Mouse (Mus musculus): ENCODE results near the gene 1110017D15Rik.

1110017D15Rik gene

DNA sequence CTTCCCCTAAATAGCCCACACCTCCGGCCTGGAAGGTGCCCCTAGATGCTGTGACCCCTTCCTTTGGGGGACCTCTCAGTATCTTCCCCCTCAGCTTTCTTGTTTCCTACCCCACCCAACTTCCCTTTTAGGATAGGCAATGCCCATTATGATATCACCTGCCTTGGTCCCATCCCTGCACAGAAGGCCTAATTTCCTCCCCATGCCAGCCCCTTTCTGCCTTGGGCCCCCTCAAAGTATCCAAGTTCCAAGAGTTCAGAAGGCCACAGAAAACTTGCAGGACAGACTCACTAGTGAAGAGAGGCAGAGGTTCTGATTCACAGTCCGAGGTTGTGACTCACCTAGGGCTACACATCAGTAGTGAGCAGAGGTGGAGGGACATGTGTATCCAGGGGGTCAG is at the start of gene 1110017D15Rik:
1110017D15Rik (minus strand) TSS at position 101 of the 400 bp plus-strand sequence.
- in situ Hi-C loops (cut with MboI, MseI): no loop called here

DNA sequence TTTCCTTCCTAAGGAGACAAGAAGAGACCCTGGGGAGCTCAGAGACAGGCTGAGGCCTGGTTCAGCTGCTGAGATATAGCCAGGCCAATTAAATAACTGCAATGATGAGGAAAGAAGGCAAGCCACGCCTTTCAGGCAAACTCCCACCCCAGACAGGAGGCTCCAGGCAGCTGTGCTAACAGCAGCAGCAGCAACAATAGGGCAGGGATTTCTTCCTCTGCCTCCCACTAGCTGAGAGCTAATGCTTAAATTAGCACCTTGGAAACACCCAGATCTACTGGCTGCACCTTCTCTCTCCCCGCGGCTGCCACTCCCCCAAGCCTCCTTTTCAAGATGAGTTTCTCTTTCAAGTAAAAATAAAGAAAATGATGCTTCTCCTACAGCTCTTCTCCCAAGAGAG is 49.0 kb upstream of the 1110017D15Rik start:
- in situ Hi-C loops (cut with MboI, MseI): loop anchor here (5.0 kb wide), 3 partner anchors 54 to 864 kb away; partner anchors contain the start of gene Aptx (in 1 of the 2)

DNA sequence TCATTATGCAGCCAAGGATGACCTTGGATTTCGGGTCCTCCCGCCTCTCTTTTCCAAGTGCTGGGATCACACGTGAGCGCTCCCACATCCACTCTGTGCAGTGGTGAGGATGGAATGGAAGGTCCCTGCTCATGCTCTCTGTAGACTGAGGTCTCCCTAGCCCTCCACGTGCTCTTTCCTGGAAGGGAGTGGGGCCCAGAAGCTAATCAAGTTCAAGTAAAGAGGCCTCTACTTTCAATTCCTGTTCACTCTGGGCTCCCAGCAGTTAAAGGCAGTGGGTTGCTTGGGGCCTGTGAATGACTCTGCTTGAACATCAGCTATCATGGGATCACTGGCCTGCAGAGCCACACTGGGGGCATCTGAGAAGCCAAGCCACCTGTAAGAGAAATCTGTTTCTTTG is 46.2 kb upstream of the 1110017D15Rik start:
- in situ Hi-C loops (cut with MboI, MseI): no loop called here

DNA sequence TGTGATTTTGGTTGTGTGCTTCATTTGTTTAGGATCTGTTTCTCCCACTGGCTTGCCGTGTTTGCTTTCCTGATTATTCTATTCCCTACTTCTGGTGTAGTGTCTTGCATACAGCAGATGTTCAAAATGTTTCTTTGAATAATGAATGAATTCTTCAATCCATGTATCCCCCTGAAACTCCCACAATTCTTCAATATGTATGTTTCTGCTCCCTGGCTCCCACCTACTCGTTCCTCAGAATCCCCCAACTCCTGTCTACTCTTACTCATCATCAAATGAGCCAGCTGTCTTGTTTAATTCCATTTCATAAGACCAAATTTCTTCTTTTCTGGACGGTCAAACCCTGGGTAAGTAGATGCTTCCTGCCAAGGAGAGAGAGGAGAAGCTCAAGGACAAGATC is 40.0 kb upstream of the 1110017D15Rik start:
- in situ Hi-C loops (cut with MboI, MseI): loop anchor here in 1 of 2 experiments (5.0 kb wide), 1 partner anchor 60 kb away; no protein-coding TSS in a partner anchor

DNA sequence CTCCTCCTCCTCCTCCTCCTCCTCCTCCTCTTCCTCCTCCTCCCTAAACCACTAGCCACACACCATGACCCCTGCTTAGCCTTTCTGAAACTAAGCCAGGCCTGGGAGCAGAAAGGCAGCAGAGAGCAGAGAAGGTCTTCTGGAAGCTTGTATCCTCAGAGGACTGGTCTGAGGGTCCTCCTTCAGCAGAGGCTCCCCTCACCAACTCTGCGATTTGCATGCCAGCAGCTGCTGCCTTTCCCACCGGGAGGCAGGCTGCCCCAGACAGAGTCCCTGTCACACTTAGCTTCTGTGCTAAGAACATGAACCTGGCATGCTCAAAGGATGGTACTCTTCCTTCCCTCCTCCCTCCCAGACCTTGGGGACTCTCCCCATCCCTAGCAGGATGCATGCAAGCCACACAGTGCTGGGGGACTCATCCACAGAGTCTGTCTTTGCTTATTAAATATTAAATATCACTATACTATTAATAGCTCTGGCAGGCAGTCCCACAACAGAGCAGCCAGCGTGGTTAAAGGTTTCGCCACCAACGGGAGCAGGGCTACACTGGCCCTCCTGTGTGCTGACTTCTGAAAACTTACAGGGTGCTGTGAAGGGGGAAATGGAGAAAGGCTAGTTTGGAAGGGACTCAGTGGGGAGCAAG is 39.3 kb upstream of the 1110017D15Rik start:
- in situ Hi-C loops (cut with MboI, MseI): loop anchor here in 1 of 2 experiments (5.0 kb wide), 1 partner anchor 61 kb away; no protein-coding TSS in a partner anchor

DNA sequence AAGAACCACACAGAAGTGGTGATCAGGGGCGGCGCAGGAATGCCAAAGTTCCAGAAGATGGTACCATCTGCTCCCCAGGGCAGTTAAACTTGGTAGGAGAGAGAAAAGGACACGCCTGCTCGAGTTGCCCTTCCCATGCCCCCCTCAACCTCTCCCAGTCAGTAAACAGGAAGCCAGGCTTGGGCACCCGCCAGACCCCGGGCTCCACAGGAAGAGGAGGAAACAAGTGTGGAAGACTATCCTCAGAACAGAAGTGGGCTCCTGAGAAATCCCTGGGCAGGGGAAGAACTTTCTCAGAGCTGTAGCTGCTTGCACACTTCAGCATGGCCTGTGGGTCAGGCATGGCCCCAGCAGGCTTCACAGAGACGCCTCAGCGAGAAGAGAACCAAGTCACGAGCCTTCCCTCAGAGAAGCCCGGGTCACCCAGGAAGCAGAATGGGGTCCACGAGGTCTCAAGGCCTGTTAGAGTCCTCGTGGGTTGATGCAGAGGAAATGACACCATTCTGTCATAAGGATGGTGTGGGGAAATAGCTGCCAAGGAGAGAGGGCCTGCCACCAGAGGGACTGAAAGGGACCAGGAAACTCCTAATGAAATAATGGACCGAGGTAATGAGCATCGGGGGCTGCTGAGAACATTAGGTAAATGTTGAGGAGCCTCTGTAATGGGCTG is 38.0 kb upstream of the 1110017D15Rik start:
- in situ Hi-C loops (cut with MboI, MseI): loop anchor here in 1 of 2 experiments (5.0 kb wide), 1 partner anchor 62 kb away; no protein-coding TSS in a partner anchor

DNA sequence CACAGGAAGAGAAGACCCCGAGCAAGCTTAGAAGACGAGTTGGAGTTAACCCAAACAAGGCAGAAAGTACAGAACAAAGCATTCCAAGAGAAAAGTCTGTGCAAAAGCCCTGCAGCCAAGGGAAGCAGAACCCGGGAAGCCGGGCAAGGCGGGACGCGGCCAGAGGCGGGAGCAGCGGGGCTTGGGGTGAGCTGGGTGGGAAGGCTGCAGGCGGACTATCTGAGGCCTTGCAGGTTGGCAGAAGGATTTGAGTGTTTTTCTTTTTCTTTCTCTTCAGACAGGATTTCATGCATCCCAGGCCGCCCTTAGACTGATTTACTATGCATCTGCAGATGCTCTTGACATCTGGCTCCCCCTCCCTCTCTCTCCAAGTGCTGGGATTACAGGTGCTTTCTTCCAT is 36.0 kb upstream of the 1110017D15Rik start:
- in situ Hi-C loops (cut with MboI, MseI): no loop called here

DNA sequence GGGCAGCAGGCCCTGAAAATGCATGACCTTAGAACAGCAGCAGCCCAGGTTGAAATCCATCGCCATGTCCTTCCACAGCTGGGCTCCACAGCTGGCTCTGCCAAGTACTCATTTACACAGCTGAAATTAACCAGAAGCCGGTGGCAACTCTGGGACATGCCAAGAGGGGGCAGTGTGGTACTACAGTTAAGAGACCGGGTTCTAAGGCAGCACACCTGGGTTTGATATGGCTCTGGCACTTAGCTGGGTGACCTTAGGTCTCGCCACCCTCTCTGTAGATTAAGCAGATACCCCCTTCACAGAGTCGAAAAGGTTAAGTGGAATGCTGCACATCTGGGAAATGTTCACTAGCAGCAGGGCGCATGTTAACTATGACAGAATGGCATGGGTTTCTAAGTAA is 35.4 kb upstream of the 1110017D15Rik start:
- in situ Hi-C loops (cut with MboI, MseI): no loop called here

DNA sequence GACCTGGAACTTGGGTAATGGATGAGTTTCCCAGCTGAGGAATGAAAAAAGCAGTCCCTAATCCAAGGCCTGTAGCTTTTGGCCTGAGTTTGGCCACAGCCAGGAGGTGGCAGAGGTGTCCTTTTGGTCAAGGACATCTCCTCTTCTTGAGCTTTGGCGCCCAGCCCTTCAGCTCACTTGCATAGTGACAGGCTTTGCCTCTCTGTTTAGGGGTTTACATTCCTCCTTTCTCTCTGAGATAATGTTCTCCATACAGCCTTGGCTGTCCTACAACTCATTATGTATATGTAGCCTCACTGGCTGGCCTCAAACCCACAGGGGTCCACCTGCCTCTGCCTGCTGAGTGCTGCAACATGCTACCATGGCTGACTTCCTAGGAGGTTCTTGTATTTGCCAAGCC is 30.0 kb upstream of the 1110017D15Rik start:
- in situ Hi-C loops (cut with MboI, MseI): no loop called here

DNA sequence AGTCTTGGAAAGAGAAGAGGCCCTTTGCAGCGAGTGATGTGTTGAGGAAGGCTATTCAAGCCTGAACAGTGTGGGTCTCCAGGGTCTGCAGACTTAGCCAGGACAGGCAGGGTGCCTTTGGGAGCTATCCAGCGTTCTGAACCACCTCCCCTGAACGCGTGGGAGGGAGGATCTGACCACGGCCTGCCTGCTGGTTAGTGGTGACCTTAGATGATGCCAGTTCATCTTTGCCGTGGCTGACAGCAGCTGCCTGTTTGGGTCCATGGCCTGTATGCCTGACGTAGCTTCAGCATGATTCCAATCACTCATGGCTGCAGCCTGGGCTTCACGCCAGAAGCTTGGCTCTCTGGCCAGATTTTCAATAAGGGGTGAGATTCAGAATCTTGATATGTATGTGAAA is 28.9 kb upstream of the 1110017D15Rik start:
- in situ Hi-C loops (cut with MboI, MseI): no loop called here

DNA sequence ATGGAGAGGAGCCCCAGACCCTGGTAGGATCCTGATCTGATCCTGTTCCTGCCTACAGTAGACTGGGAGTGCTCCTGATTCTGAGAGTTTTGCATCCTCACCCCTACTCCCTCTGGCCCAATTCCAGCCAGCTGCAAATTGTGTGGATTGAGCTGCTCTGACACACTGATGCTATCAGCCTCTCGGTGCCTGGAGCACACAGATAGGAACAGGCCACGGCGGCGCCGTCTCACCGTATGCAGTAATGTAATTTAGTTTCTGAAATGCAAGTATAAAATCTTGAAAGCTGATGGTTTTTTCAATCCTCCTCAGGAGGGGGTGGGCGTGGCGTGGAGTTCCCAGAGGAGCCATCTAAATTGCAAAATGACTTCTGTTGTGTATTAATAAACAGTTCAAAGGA is 25.0 kb upstream of the 1110017D15Rik start:
- in situ Hi-C loops (cut with MboI, MseI): no loop called here

DNA sequence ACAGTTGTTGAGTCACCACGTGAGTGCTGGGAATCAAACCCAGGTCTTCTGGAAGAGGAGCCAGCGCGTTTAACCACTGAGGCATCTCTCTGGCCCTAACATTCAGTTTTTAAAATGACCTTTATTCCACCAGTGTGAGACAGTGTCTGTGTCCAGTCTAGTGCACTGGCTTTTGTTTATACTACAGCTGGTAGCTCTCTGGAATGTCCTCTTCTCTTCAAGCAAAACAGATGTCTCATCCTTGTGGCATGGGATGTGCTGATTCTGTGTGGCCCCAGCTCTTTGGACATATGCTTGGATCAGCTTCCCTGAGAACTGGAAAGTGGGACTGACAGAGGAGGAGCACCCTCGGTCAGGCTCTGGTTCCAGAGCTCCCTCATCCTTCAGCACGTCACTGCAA is 17.7 kb upstream of the 1110017D15Rik start:
- in situ Hi-C loops (cut with MboI, MseI): no loop called here

DNA sequence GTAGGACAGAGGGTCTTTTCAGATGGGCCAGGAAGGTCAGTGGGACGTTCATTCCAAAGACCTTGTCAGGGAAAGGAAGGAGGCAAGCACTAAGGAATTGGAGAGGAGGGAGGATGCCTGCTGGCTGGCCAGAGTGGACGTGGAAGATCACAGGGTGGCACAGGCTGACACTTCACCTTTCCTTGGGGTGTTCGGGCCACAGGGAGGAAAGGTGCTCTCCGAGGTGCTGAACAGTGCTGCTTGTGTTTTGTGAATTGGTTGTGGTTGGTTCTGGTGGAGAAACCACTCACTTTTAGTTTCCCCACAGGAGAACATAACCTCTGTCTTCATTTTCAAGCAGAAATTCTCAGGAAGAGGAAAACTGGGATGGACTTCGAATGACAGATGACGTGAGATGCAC is 15.3 kb upstream of the 1110017D15Rik start:
- in situ Hi-C loops (cut with MboI, MseI): no loop called here

DNA sequence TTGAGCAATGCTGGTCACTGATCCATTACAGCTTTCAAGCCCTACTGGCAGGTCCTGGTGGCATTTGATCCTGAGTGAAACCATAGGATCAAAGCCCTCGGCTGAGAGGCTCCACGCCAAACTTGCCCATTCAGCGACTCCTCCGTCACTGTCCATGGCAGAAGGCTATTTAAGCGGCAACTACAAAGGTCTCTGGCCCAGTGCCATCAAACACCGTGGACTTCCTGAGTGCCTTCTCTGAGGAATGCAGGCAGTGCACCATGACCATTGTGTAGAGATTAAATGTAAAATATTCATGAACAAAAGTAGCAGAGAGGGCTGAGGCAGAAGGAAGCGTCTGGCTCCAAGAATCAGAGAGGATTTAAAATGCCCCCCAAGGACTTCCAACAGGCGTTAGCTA is 10.9 kb upstream of the 1110017D15Rik start:
- in situ Hi-C loops (cut with MboI, MseI): no loop called here

DNA sequence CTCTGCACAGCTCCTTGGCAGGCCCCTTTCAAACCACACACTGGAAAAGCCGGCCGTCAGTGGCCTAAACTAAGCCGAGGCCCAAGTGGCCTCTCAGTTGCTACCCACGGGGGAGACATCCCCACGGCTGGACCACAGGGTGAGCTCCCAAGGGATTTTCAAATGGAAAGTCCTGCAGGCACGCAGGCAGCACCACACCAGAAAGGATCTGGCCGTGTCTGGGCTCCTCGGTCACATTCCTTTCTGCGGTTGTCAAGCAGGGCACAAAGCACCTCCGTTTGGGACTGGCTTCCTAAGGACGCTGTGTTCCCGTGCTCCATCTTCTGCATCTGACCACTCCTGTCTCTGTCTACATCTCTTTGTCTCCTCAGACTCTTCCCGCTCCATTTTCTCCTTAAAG is 9.9 kb upstream of the 1110017D15Rik start:
- in situ Hi-C loops (cut with MboI, MseI): no loop called here

DNA sequence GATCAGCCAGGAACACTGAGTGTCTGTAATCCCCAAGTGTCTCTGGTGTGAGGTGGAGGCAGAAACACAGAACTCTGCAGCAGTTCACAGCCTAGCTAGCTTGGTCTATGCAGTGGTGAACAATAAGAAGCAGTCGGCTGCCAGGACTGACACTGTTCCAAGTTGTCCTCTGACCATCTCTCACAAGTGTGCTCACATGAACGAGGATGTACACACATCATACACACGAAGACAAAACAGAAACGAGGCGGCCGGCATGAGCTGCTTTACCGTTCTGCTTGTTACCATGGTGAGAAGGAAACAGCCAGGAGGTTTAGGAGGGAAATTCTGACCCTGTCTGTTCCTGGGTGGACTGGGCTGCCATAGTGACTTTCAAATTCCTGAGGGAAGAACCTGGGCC is 9.4 kb upstream of the 1110017D15Rik start:
- in situ Hi-C loops (cut with MboI, MseI): no loop called here

DNA sequence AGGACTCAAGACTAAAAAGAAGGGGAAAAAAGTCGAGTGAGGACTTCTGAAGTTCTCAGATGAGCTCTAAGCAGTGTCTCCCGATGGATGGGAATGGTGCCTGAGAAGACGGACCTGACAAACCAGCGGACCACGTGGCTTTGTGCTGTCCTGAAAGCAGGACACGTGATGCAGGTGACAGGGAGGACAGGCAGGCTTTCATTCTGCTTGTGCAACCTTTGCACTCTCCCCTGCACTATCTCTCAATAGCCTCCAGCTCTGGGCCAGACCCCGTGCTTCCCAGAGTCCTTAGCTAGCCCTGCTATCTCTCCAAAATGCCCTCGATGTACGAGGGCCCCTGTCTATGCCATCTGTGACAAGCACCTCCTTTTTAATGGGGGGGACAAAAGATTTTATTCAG is 7.7 kb upstream of the 1110017D15Rik start:
- in situ Hi-C loops (cut with MboI, MseI): no loop called here

DNA sequence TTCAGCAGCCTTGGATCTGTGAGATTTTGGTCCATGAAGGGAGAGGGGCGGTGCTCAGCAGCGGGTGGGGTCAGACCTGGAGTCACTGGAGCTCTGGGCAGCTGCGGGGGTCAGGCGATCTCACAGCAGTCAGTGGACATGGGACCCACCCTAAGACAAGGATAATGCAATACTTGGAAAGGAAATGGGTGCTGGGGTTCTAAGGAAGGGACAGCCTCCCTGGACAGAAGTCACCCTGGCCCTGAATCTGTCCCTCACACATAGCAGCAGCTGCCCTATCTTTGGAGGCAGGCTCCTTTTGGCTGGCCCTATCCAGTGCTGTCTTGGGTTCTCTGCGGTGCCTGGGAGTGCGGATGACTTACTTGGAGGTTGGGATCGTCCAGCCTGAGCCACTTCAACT is 6.7 kb upstream of the 1110017D15Rik start:
- in situ Hi-C loops (cut with MboI, MseI): no loop called here

DNA sequence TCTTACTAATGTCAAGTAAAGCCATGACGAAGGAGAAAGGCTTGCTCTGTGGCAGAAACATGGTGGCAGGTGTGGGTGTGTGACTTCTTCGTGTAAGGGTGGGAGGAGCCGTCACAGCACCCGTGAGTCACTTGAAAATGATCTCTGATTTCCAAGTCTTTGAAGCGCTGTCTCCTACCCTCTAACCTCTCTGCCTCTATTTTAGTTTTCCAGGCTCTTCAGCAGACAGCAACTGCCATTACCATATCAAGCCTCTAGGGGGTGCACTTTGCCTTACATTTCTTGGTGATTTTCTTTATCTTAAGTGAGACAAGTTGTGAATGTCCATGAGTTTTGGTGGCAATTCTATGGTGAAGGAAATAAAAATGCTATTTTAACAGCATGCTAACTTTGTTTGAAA is 5.7 kb upstream of the 1110017D15Rik start:
- in situ Hi-C loops (cut with MboI, MseI): no loop called here

DNA sequence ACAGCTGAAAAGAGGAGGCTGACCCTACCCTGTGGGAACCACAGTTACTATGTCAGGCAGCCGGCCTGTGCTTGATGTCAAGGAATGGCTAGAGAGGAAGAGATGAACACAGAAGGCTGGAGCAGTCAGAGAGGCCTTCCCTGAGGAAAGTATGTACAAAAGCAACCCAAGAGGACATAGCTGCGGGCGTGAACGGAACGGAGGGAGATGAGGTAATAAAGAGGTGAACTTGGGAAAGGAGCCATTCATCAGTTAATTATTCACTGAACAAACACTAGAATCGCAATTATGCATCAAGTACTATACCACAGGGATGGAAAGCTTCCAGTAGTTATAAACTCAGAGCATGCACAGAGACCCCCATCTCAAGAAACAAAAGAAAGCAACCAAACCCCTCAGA is 5.0 kb upstream of the 1110017D15Rik start:
- in situ Hi-C loops (cut with MboI, MseI): no loop called here

DNA sequence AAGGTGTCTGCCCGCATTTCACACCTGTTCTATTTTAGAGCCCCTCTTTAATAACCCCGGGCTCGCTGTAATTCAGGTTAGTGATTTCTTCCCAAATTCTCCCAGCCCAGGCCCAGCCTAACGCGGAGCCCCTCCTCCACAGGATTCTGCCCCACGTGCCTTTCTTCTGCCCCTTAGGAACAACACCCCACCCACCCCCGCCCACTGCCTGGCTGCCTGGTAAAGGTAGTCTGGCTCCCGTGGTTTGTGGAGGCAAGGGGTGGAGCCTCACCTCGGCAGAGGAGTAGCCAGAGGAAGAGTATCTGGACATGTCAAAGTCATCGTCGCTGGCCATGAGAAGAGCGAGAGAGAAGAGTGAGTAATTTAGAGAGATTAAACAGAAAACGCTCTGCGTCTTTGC is 3.5 kb upstream of the 1110017D15Rik start:
- in situ Hi-C loops (cut with MboI, MseI): no loop called here

DNA sequence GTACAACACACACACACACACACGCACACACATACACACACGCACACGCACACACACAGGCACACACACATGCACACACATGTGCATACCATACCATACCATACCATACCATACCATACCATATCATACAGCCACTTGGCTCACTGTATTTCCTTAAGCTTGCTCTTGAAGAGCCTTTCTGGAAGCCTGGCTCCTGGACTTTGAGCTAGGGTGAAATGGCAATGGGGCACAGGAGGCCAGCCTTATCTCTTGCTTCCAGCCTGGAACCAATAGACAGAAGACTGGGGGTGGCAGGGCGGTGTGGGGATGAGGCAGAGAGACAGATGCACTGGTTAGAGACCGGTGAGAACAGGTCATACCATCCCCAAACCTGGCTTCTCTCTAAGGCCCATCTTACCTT is 2.1 kb upstream of the 1110017D15Rik start:
- in situ Hi-C loops (cut with MboI, MseI): no loop called here

DNA sequence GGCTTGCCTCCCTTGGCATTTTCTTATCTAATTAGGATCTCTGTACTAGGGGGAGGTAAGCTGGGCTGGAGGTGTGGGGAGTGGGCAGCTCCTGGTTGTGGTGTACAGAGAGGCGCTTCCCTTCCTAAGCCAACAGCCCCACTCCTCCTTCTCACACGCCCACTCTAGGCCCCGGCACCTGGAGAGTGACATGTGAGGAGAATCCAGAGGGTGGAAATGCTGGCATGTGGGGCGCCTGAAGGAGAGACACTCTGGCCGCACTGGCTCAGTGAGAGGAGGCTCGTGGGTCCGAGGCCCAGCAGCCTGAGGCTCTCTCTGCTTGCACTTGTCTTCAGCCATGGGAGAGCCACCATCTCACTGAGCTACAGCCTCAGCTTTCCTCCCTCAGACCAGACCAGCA is 1.2 kb upstream of the 1110017D15Rik start:
- in situ Hi-C loops (cut with MboI, MseI): no loop called here
